Mouse (Mus musculus) MEL (cell line): ENCODE measurements around the gene 1500009L16Rik. TPM values are rescaled to one million over a fixed set of nuclear protein-coding genes. Genes with fewer than 3 reads are reported as not detected.

Source experiments
- DNase-seq: peaks from one replicate; pipeline ENCODE4 v3.0.0; 2011; ENCODE audit warnings: low read depth, low spot score
- H3K27ac ChIP-seq: 2 replicates; pipeline ENCODE4 v1.5.1; 2012; ENCODE audit warnings: low read depth, mild to moderate bottlenecking, control low read depth, low read length, moderate library complexity; ENCODE audit not compliant: control insufficient read depth
- H3K27me3 ChIP-seq, 2 experiments: fragments of 150-350 bp in 1 of 2; sonication (generic) in 1 of 2; 2 replicates each; pipeline ENCODE4 v1.6.1; 2012; ENCODE audit warnings: low read length in 2 of 2, mild to moderate bottlenecking in 2 of 2, improper control_type of control experiment in 1 of 2, moderate library complexity in 1 of 2; ENCODE audit not compliant: insufficient read depth in 2 of 2, control insufficient read depth in 1 of 2
- H3K36me3 ChIP-seq, 2 experiments: 2 replicates each; pipeline ENCODE4 v1.6.1; 2012 to 2014; ENCODE audit warnings: low read length in 2 of 2, improper control_type of control experiment in 1 of 2, inconsistent platforms in 1 of 2, mild to moderate bottlenecking in 1 of 2; ENCODE audit not compliant: insufficient read depth in 2 of 2, control insufficient read depth in 1 of 2
- H3K4me1 ChIP-seq, 2 experiments: fragments of 150-350 bp in 1 of 2; sonication (generic) in 1 of 2; 2 replicates each; pipeline ENCODE4 v1.6.1; 2012; ENCODE audit warnings: low read length in 2 of 2, improper control_type of control experiment in 1 of 2, mild to moderate bottlenecking in 1 of 2; ENCODE audit not compliant: insufficient read depth in 2 of 2, control insufficient read depth in 1 of 2
- H3K4me3 ChIP-seq, 2 experiments: fragments of 150-350 bp in 1 of 2; sonication (generic) in 1 of 2; 2 replicates each; pipeline ENCODE4 v1.5.1; 2012; ENCODE audit warnings: low read depth in 2 of 2, low read length in 2 of 2, mild to moderate bottlenecking in 2 of 2, moderate library complexity in 2 of 2, control low read depth in 1 of 2, improper control_type of control experiment in 1 of 2; ENCODE audit not compliant: control insufficient read depth in 1 of 2, insufficient read depth in 1 of 2
- H3K79me2 ChIP-seq: 2 replicates; pipeline ENCODE4 v1.6.1; 2012; ENCODE audit warnings: mild to moderate bottlenecking, low read length, moderate library complexity; ENCODE audit not compliant: control insufficient read depth, poor library complexity, insufficient read depth
- H3K9ac ChIP-seq: 2 replicates; pipeline ENCODE4 v1.6.1; 2012; ENCODE audit warnings: low read depth, mild to moderate bottlenecking, control low read depth, low read length, moderate library complexity; ENCODE audit not compliant: control insufficient read depth, poor library complexity, severe bottlenecking
- H3K9me3 ChIP-seq: fragments of 150-350 bp; sonication (generic); replicated peaks from 2 replicates; pipeline ENCODE4 v1.6.1; 2012; ENCODE audit warnings: mild to moderate bottlenecking, low read length, improper control_type of control experiment, moderate library complexity; ENCODE audit not compliant: insufficient read depth
- CHD2 ChIP-seq: IDR thresholded peaks from 2 replicates; pipeline ENCODE4 v1.6.1; 2011; ENCODE audit warnings: low read length, improper control_type of control experiment
- E2F4 ChIP-seq: IDR thresholded peaks from 2 replicates; pipeline ENCODE4 v1.6.1; 2011; ENCODE audit warnings: low read depth, low read length, improper control_type of control experiment, borderline replicate concordance
- GABPA ChIP-seq: IDR thresholded peaks from 2 replicates; pipeline ENCODE4 v1.6.1; 2012; ENCODE audit warnings: low read depth, mild to moderate bottlenecking, inconsistent platforms, low read length, improper control_type of control experiment, moderate library complexity
- GATA1 ChIP-seq: IDR thresholded peaks from 2 replicates; pipeline ENCODE4 v1.6.1; 2011; ENCODE audit warnings: low read depth, low read length, improper control_type of control experiment
- HCFC1 ChIP-seq: IDR thresholded peaks from 2 replicates; pipeline ENCODE4 v1.6.1; 2012; ENCODE audit warnings: low read depth, mild to moderate bottlenecking, inconsistent platforms, low read length, improper control_type of control experiment, moderate library complexity
- JUND ChIP-seq: IDR thresholded peaks from 2 replicates; pipeline ENCODE4 v1.6.1; 2011; ENCODE audit warnings: low read depth, mild to moderate bottlenecking, improper control_type of control experiment, low read length
- MAFK ChIP-seq: IDR thresholded peaks from 2 replicates; pipeline ENCODE4 v1.6.1; 2011; ENCODE audit warnings: low read depth, mild to moderate bottlenecking, low read length, improper control_type of control experiment, borderline replicate concordance
- MAX ChIP-seq: IDR thresholded peaks from 2 replicates; pipeline ENCODE4 v1.6.1; 2011; ENCODE audit warnings: low read length, improper control_type of control experiment
- MAZ ChIP-seq: IDR thresholded peaks from 2 replicates; pipeline ENCODE4 v1.6.1; 2012; ENCODE audit warnings: low read depth, mild to moderate bottlenecking, inconsistent platforms, low read length, improper control_type of control experiment
- MEF2A ChIP-seq: IDR thresholded peaks from 2 replicates; pipeline ENCODE4 v1.6.1; 2014; ENCODE audit warnings: low read depth, mild to moderate bottlenecking, inconsistent platforms, low read length, improper control_type of control experiment; ENCODE audit not compliant: poor library complexity, insufficient replicate concordance, severe bottlenecking; ENCODE audit errors: extremely low read depth
- MXI1 ChIP-seq: IDR thresholded peaks from 2 replicates; pipeline ENCODE4 v1.6.1; 2011; ENCODE audit warnings: mild to moderate bottlenecking, low read depth, low read length, improper control_type of control experiment
- MYB ChIP-seq: IDR thresholded peaks from 2 replicates; pipeline ENCODE4 v1.6.1; 2011; ENCODE audit warnings: mild to moderate bottlenecking, low read depth, low read length, improper control_type of control experiment
- MYC ChIP-seq: IDR thresholded peaks from 2 replicates; pipeline ENCODE4 v1.6.1; 2011; ENCODE audit warnings: low read depth, mild to moderate bottlenecking, low read length, improper control_type of control experiment, moderate library complexity
- NELFE ChIP-seq: IDR thresholded peaks from 2 replicates; pipeline ENCODE4 v1.6.1; 2011; ENCODE audit warnings: low read depth, low read length, improper control_type of control experiment
- NRF1 ChIP-seq: IDR thresholded peaks from 2 replicates; pipeline ENCODE4 v1.6.1; 2014; ENCODE audit warnings: low read depth, mild to moderate bottlenecking, inconsistent platforms, low read length, improper control_type of control experiment, moderate library complexity; ENCODE audit not compliant: poor library complexity, insufficient read depth, severe bottlenecking
- POLR2A ChIP-seq, 2 experiments: IDR thresholded peaks; 2 replicates each; pipeline ENCODE4 v1.6.1; 2011 to 2012; ENCODE audit warnings: low read length in 2 of 2, mild to moderate bottlenecking in 2 of 2, control low read depth in 1 of 2, improper control_type of control experiment in 1 of 2, low read depth in 1 of 2, moderate library complexity in 1 of 2; ENCODE audit not compliant: control insufficient read depth in 1 of 2, insufficient read depth in 1 of 2, poor library complexity in 1 of 2
- POLR2AphosphoS2 ChIP-seq: IDR thresholded peaks from 2 replicates; pipeline ENCODE4 v1.6.1; 2011; ENCODE audit warnings: low read length, improper control_type of control experiment
- POLR2AphosphoS5 ChIP-seq: IDR thresholded peaks from 2 replicates; pipeline ENCODE4 v1.6.1; 2012; ENCODE audit warnings: low read depth, borderline replicate concordance, mild to moderate bottlenecking, inconsistent platforms, low read length, moderate library complexity, mixed read lengths
- RAD21 ChIP-seq: IDR thresholded peaks from 2 replicates; pipeline ENCODE4 v1.6.1; 2011; ENCODE audit warnings: mild to moderate bottlenecking, low read depth, low read length, improper control_type of control experiment
- RCOR1 ChIP-seq: IDR thresholded peaks from 2 replicates; pipeline ENCODE4 v1.6.1; 2012; ENCODE audit warnings: low read depth, mild to moderate bottlenecking, inconsistent platforms, low read length, improper control_type of control experiment
- SIN3A ChIP-seq: IDR thresholded peaks from 2 replicates; pipeline ENCODE4 v1.6.1; 2012; ENCODE audit warnings: low read length, improper control_type of control experiment, inconsistent platforms
- SMC3 ChIP-seq: IDR thresholded peaks from 2 replicates; pipeline ENCODE4 v1.6.1; 2011; ENCODE audit warnings: low read depth, low read length, improper control_type of control experiment
- TAL1 ChIP-seq: IDR thresholded peaks from 2 replicates; pipeline ENCODE4 v1.6.1; 2012; ENCODE audit warnings: mild to moderate bottlenecking, inconsistent platforms, low read length, moderate library complexity, mixed read lengths
- UBTF ChIP-seq: IDR thresholded peaks from 2 replicates; pipeline ENCODE4 v1.6.1; 2012; ENCODE audit warnings: low read depth, mild to moderate bottlenecking, inconsistent platforms, low read length, improper control_type of control experiment, moderate library complexity, borderline replicate concordance; ENCODE audit not compliant: insufficient read depth
- USF1 ChIP-seq: IDR thresholded peaks from 2 replicates; pipeline ENCODE4 v1.6.1; 2014; ENCODE audit warnings: low read depth, mild to moderate bottlenecking, inconsistent platforms, low read length, improper control_type of control experiment, moderate library complexity
- USF2 ChIP-seq, 2 experiments: IDR thresholded peaks; 2 replicates each; pipeline ENCODE4 v1.6.1; 2011 to 2012; ENCODE audit warnings: improper control_type of control experiment in 2 of 2, low read length in 2 of 2, borderline replicate concordance in 1 of 2, inconsistent platforms in 1 of 2, low read depth in 1 of 2, mild to moderate bottlenecking in 1 of 2; ENCODE audit not compliant: insufficient read depth in 1 of 2
- ZC3H11A ChIP-seq: IDR thresholded peaks from 2 replicates; pipeline ENCODE4 v1.6.1; 2012; ENCODE audit warnings: low read depth, mild to moderate bottlenecking, inconsistent platforms, low read length, improper control_type of control experiment
- ZKSCAN1 ChIP-seq: IDR thresholded peaks from 2 replicates; pipeline ENCODE4 v1.6.1; 2012; ENCODE audit warnings: low read depth, mild to moderate bottlenecking, inconsistent platforms, low read length, improper control_type of control experiment, moderate library complexity
- ZMIZ1 ChIP-seq: IDR thresholded peaks from 2 replicates; pipeline ENCODE4 v1.6.1; 2012; ENCODE audit warnings: low read depth, mild to moderate bottlenecking, inconsistent platforms, low read length, improper control_type of control experiment, moderate library complexity
- ZNF384 ChIP-seq: IDR thresholded peaks from 2 replicates; pipeline ENCODE4 v1.6.1; 2012; ENCODE audit warnings: low read depth, mild to moderate bottlenecking, inconsistent platforms, low read length, improper control_type of control experiment
- polyA plus RNA-seq, 2 experiments: library from polyadenylated mRNA; stranded (reverse) in 1 of 2; unstranded in 1 of 2; fragments of >175 nt in 1 of 2; fragments of >200 nt in 1 of 2; gene quantifications; 2 replicates each; pipeline versions ENCODE4 v1.2.1 to v1.2.4; 2012; ENCODE audit warnings: low replicate concordance in 2 of 2, low read depth in 1 of 2; ENCODE audit not compliant: insufficient read length in 2 of 2, insufficient read depth in 1 of 2, missing spikeins in 1 of 2
- total RNA-seq: library from RNA; depleted of rRNA; stranded (reverse); fragments of 300-350 nt; gene quantifications from 2 replicates; pipeline ENCODE4 v1.2.3, GENCODE M21; 2012

Gene 1500009L16Rik
- total and polyA plus RNA-seq, 3 experiments: not detected

- Histone ChIP-seq H3K27me3 (no peaks in the 10 kb centered on the region), H3K4me1 (no peaks in the 10 kb centered on the region), H3K4me3 (no peak overlapping the region), H3K9me3 (no peaks in the 10 kb centered on the region)
- no peak for TF ChIP-seq JUND
- no peak for TF ChIP-seq POLR2AphosphoS5
- TF ChIP-seq NRF1: no peak
- no peak for TF ChIP-seq POLR2A (IDR thresholded peaks at IDR 0.05; ENCODE audit: control insufficient read depth in 1 of 2, insufficient read depth in 1 of 2, low read depth in 1 of 2, low read length in 2 of 2, poor library complexity in 1 of 2)
- TF ChIP-seq MAZ: no peak
- no peak for TF ChIP-seq SIN3A
- no peak for TF ChIP-seq MEF2A
- no peak for TF ChIP-seq RCOR1
- TF ChIP-seq HCFC1: no peak
- no peak for TF ChIP-seq MYB
- no peak for TF ChIP-seq ZNF384
- no peak for TF ChIP-seq GABPA
- no peak for TF ChIP-seq POLR2AphosphoS2
- TF ChIP-seq MAFK: no peak
- no peak for TF ChIP-seq GATA1
- no peak for TF ChIP-seq ZMIZ1
- TF ChIP-seq, all 39 proteins: peak for 0
- H3K79me2 ChIP-seq: no peaks in the 10 kb centered on the region
- no peak overlapping the region for H3K9ac ChIP-seq
- DNase-seq: no peak
- no peaks in the 10 kb centered on the region for H3K36me3 ChIP-seq
- H3K27ac ChIP-seq: no peak overlapping the region
These were observed 36.1 kb downstream of the 1500009L16Rik start for GRCm38 (mm10) chr10:83758732-83759131.

GRCm38 (mm10) chr10:83760535-83760934 is 37.9 kb downstream of the 1500009L16Rik start:
- Histone ChIP-seq H3K79me2 (no peaks in the 10 kb centered on the region), H3K4me1 (no peaks in the 10 kb centered on the region), H3K27ac (no peak overlapping the region)
- TF ChIP-seq POLR2AphosphoS2 (no peak), E2F4 (no peak), USF2 (IDR thresholded peaks at IDR 0.05; ENCODE audit: borderline replicate concordance in 1 of 2, insufficient read depth in 1 of 2, low read depth in 1 of 2, low read length in 2 of 2) (no peak), UBTF (no peak), ZKSCAN1 (no peak), SMC3 (no peak), MXI1 (no peak), MYC (no peak), NELFE (no peak), ZC3H11A (no peak), POLR2AphosphoS5 (no peak), ZMIZ1 (no peak), MAX (no peak), JUND (no peak), CHD2 (no peak), USF1 (no peak), HCFC1 (no peak), TAL1 (no peak), MAFK (no peak), RAD21 (no peak)
- TF ChIP-seq, all 39 proteins: peak for 0
- no peak for DNase-seq
- no peak overlapping the region for H3K9ac ChIP-seq
- no peak overlapping the region for H3K4me3 ChIP-seq
- no peaks in the 10 kb centered on the region for H3K9me3 ChIP-seq
- no peaks in the 10 kb centered on the region for H3K36me3 ChIP-seq
- H3K27me3 ChIP-seq: no peaks in the 10 kb centered on the region
